ENCODE assay signal across 23 mouse cellular contexts in the genomic region with DNA sequence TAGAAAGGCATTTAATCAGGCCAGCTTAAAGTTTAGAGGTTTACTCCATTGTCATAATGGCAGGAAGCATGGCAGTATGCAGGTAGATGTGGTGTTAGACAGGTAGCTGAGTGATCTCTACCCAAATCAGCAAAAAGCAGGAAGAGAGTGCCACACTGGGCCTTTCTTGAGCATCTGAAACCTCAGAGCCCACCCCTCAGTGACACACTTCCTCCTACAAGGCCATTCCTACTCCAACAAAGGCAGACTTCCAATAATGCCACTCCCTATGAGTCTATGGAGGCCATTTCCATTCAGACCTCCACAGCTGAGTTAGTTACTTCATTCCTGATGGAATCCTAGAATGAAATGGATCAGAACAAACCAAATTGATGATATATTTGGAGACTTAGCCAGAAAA.
"Had no signal": no experiment of that assay in that cellular context is flagged by ENCODE, and none has a peak within 500 bp of the region (broad histone marks: within the 10 kb centered on the region; RNA-seq: fewer than 3 reads in every experiment).

No protein-coding gene starts in this region.

- DNase-seq: gastrocnemius, postnatal 14 days; gastrocnemius, postnatal 36 days; heart, adult 11 months; heart, adult 2 months; heart, postnatal 10 days; heart, postnatal 4 days; kidney, adult 18-20 months; kidney, adult 8-10 months; kidney, postnatal 10 days; kidney, postnatal 25 days; kidney, postnatal 4 days; liver; liver, embryonic 13.5 days had no signal

- H3K4me3 ChIP-seq: heart, adult 2 months; heart, embryonic 10.5 days; heart, embryonic 12.5 days; hindbrain, embryonic 10.5 days; hindbrain, embryonic 12.5 days; intestine, embryonic 15.5 days; layer of hippocampus, adult 2 months; left cerebral cortex, adult 2 months; limb, embryonic 10.5 days; limb, embryonic 12.5 days; liver, embryonic 13.5 days had no signal

- H3K9ac ChIP-seq: heart, embryonic 12.5 days; hindbrain, embryonic 12.5 days; hindbrain, embryonic 14.5 days; intestine, embryonic 15.5 days; limb, embryonic 12.5 days; liver, embryonic 13.5 days had no signal

- H3K27me3 ChIP-seq: heart, embryonic 12.5 days; hindbrain, embryonic 12.5 days; intestine, embryonic 15.5 days; limb, embryonic 12.5 days; liver, embryonic 13.5 days had no signal

- H3K36me3 ChIP-seq: intestine, embryonic 15.5 days had no signal

- H3K4me1 ChIP-seq: hindbrain, embryonic 10.5 days; hindbrain, embryonic 12.5 days; limb, embryonic 10.5 days; limb, embryonic 12.5 days had no signal

- H3K9me3 ChIP-seq: heart, embryonic 10.5 days; heart, embryonic 12.5 days; hindbrain, embryonic 10.5 days; hindbrain, embryonic 12.5 days; intestine, embryonic 15.5 days; limb, embryonic 10.5 days; limb, embryonic 12.5 days; liver, embryonic 13.5 days had no signal

- H3K27ac ChIP-seq: heart, adult 2 months; heart, embryonic 10.5 days; hindbrain, embryonic 10.5 days; hindbrain, embryonic 12.5 days; hindbrain, embryonic 14.5 days; intestine, embryonic 15.5 days; layer of hippocampus, adult 2 months; left cerebral cortex, adult 2 months; limb, embryonic 10.5 days; limb, embryonic 12.5 days; liver, embryonic 13.5 days had no signal
